Mouse (Mus musculus) cerebellum, adult 2 months (tissue): ENCODE data around the gene Grin2a. TPM values are rescaled to one million over a fixed set of nuclear protein-coding genes. Genes with fewer than 3 reads are reported as not detected.

ENCODE experiments used
- DNase-seq, 2 experiments: peaks; one replicate each; pipeline ENCODE4 v3.0.0; 2021
- H3K27ac ChIP-seq: fragments of 200-500 bp; 2 replicates; pipeline ENCODE4 v1.5.1; 2012; ENCODE audit warnings: low read length, control low read depth, inconsistent platforms; ENCODE audit not compliant: insufficient read depth
- H3K27me3 ChIP-seq: fragments of 200-500 bp; 2 replicates; pipeline ENCODE4 v1.6.1; 2012; ENCODE audit warnings: inconsistent platforms, mild to moderate bottlenecking, low read length, moderate library complexity; ENCODE audit not compliant: control insufficient read depth, insufficient read depth
- H3K4me1 ChIP-seq: fragments of 200-500 bp; 2 replicates; pipeline ENCODE4 v1.6.1; 2011; ENCODE audit warnings: low read length; ENCODE audit not compliant: control insufficient read depth, insufficient read depth
- H3K4me3 ChIP-seq: fragments of 200-500 bp; replicated peaks from 2 replicates; pipeline ENCODE3; 2011; ENCODE audit warnings: mild to moderate bottlenecking, low read depth, low read length, control low read depth; ENCODE audit not compliant: insufficient read depth
- CTCF ChIP-seq: fragments of 200-500 bp; IDR thresholded peaks from 2 replicates; pipeline ENCODE4 v1.5.1; 2011; ENCODE audit warnings: low read depth, mild to moderate bottlenecking, control low read depth, low read length, moderate library complexity, borderline replicate concordance; ENCODE audit not compliant: insufficient read depth
- POLR2A ChIP-seq: fragments of 200-500 bp; IDR thresholded peaks from 2 replicates; pipeline ENCODE4 v1.6.1; 2011; ENCODE audit warnings: low read length, control low read depth, borderline replicate concordance; ENCODE audit not compliant: insufficient read depth
- WGBS: fragments of 180-500 bp; shearing (Covaris S2); methylation state at CpG from one replicate; pipeline ENCODE4 v1.1.7; 2018; 5-methylcytosine and 5-hydroxymethylcytosine counted together
- polyA plus RNA-seq: library from polyadenylated mRNA; depleted of rRNA; stranded (reverse); fragments of >200 nt; gene quantifications from 2 replicates; pipeline ENCODE4 v1.2.3, GENCODE M21; 2012

Gene Grin2a
- polyA plus RNA-seq, 1 experiment = 17.4 TPM

- no peaks in the 10 kb centered on the region for H3K27me3 ChIP-seq
- no peak overlapping the region for H3K27ac ChIP-seq
- H3K4me1 ChIP-seq = peaks cover 59% of the 10 kb centered on the region
- DNase-seq = no peak
- no peak overlapping the region for H3K4me3 ChIP-seq
- TF ChIP-seq CTCF (no peak), POLR2A (no peak)
- WGBS = 77% methylated on average over 7 of the region's 7 CpGs
Observed at GRCm38 (mm10) chr16:9895581-9895980, 99.8 kb downstream of the Grin2a start.

GRCm38 (mm10) chr16:9886155-9886554 is 109.2 kb downstream of the Grin2a start:
- H3K27ac ChIP-seq = peak overlapping the region; percentile 51; the same call in 1 of the 2 replicates

GRCm38 (mm10) chr16:9884141-9884540 is 111.2 kb downstream of the Grin2a start:
- peaks cover 17% of the 10 kb centered on the region for H3K4me1 ChIP-seq
- H3K27me3 ChIP-seq = no peaks in the 10 kb centered on the region
- H3K4me3 ChIP-seq = no peak overlapping the region
- WGBS = 16% methylated on average over 2 of the region's 2 CpGs
- peak in 1 of 2 experiments; percentile 61 for DNase-seq
- TF ChIP-seq POLR2A (no peak), CTCF (no peak)
- H3K27ac ChIP-seq = no peak overlapping the region

More at GRCm38 (mm10) chr16:9886155-9886554, 109.2 kb downstream of the Grin2a start:
- TF ChIP-seq CTCF (no peak), POLR2A (no peak)
- 70% methylated on average over 4 of the region's 4 CpGs for WGBS
- no peak overlapping the region for H3K4me3 ChIP-seq
- H3K27me3 ChIP-seq = no peaks in the 10 kb centered on the region
- H3K4me1 ChIP-seq = peaks cover 19% of the 10 kb centered on the region
- no peak for DNase-seq

- Histone ChIP-seq H3K4me1 (peaks cover 17% of the 10 kb centered on the region), H3K4me3 (no peak overlapping the region), H3K27ac (no peak overlapping the region), H3K27me3 (no peaks in the 10 kb centered on the region)
- TF ChIP-seq POLR2A (no peak), CTCF (no peak)
- 22% methylated on average over 4 of the region's 4 CpGs for WGBS
- peak in 1 of 2 experiments; percentile 42 for DNase-seq
Observed at GRCm38 (mm10) chr16:9882420-9882819, 112.9 kb downstream of the Grin2a start.

GRCm38 (mm10) chr16:9873001-9873400 is 122.4 kb downstream of the Grin2a start:
- peaks cover 5% of the 10 kb centered on the region; the same call in 1 of the 2 replicates for H3K4me1 ChIP-seq
- no peak overlapping the region for H3K4me3 ChIP-seq
- peak in 1 of 2 experiments; percentile 61 for DNase-seq
- H3K27ac ChIP-seq = no peak overlapping the region
- no peaks in the 10 kb centered on the region for H3K27me3 ChIP-seq
- TF ChIP-seq CTCF (no peak), POLR2A (no peak)
- 52% methylated on average over 4 of the region's 4 CpGs for WGBS

GRCm38 (mm10) chr16:9865710-9866109 is 129.7 kb downstream of the Grin2a start:
- Histone ChIP-seq H3K27ac (no peak overlapping the region), H3K27me3 (no peaks in the 10 kb centered on the region), H3K4me3 (no peak overlapping the region), H3K4me1 (no peaks in the 10 kb centered on the region)
- TF ChIP-seq CTCF (peak; percentile 27; the same call in 1 of the 2 replicates), POLR2A (no peak)
- no peak for DNase-seq
- WGBS = 92% methylated on average over 3 of the region's 3 CpGs

- H3K4me3 ChIP-seq = no peak overlapping the region
- H3K4me1 ChIP-seq = 0 out of 2 replicates have a peak, but pooled peaks cover 1% of the 10 kb centered on the region
- no peak for DNase-seq
- TF ChIP-seq CTCF (no peak), POLR2A (no peak)
- H3K27me3 ChIP-seq = no peaks in the 10 kb centered on the region
- no peak overlapping the region for H3K27ac ChIP-seq
- WGBS = 77% methylated on average over 4 of the region's 4 CpGs
Observed at GRCm38 (mm10) chr16:9865039-9865438, 130.3 kb downstream of the Grin2a start.

- TF ChIP-seq CTCF = no peak
- TF ChIP-seq POLR2A = no peak
- DNase-seq = peak; percentile 53 to 74
- 19% methylated on average over 2 of the region's 2 CpGs for whole genome bisulfite sequencing
Observed at GRCm38 (mm10) chr16:9857758-9858157, 137.6 kb downstream of the Grin2a start.

More at GRCm38 (mm10) chr16:9857758-9858157, 137.6 kb downstream of the Grin2a start:
- peaks cover 31% of the 10 kb centered on the region for H3K4me1 ChIP-seq
- no peaks in the 10 kb centered on the region for H3K27me3 ChIP-seq
- no peak overlapping the region for H3K4me3 ChIP-seq
- no peak overlapping the region for H3K27ac ChIP-seq
